Mouse (Mus musculus): ENCODE results near the gene Foxi1. TPM values are rescaled to one million over a fixed set of nuclear protein-coding genes. Genes with fewer than 3 reads are reported as not detected.

Gene Foxi1
- polyA plus RNA-seq, 1 experiment = not detected

DNA sequence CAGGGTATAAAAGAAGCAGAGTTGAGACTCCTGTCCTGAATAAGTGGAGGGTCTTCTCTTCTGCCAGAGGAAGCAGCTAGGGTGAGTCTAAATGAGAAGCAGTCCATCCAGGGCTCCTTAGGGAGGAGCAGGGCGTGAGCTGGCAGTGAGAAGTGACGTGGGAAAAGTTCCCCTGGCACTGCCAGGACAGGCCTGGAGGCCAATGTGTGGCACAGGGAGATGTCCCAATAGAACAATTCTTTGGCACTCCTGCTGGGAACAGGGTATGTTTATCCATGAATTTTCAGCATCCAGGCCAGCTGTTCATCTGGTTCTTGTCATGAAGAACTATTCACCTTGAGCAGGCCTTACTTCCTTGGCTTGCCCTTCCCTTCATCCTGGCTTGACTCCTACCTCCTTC is 29.1 kb downstream of the Foxi1 start:
- H3K4me3 ChIP-seq (replicated peaks; ENCODE audit: insufficient read depth, low read depth, low read length) = no peak overlapping the region
- no peaks in the 10 kb centered on the region for H3K4me1 ChIP-seq (ENCODE audit: control insufficient read depth, insufficient read depth, low read length)
- TF ChIP-seq POLR2A (IDR thresholded peaks at IDR 0.05; ENCODE audit: borderline replicate concordance, insufficient read depth, low read length) (no peak), CTCF (IDR thresholded peaks at IDR 0.05; ENCODE audit: borderline replicate concordance, insufficient read depth, low read depth, low read length) (no peak)
- no peaks in the 10 kb centered on the region for H3K27me3 ChIP-seq (ENCODE audit: control insufficient read depth, insufficient read depth, low read length)
- 50% methylated on average over 2 of the region's 2 CpGs for WGBS
- H3K27ac ChIP-seq (ENCODE audit: insufficient read depth, low read length) = no peak overlapping the region
- no peak for DNase-seq

GRCm38 (mm10) chr11:34176371-34176770 is 31.5 kb downstream of the Foxi1 start:
- 78% methylated on average over 1 of the region's 1 CpGs for WGBS
- DNase-seq = no peak

DNA sequence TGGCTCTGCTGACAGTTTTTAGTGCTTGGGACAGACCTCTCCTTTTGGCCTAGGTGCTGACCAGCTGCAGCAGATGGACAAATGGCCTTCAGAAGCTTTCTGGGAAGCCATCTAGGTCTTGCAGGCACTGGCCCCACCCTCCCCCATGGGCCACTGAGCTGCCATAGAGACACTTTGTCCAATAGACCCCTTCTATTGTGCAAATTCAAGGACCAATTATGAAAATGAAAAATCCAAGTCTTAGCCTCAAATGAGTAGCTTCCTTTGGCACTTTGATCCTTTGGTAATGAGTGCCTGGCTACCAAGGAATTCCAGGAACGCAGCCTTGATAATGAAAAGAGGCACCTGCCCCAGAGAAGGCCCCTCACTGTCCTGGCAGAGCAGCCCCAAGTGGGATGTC is 36.7 kb downstream of the Foxi1 start:
- Histone ChIP-seq H3K4me1 (ENCODE audit: control insufficient read depth, insufficient read depth, low read length) (no peaks in the 10 kb centered on the region), H3K27ac (ENCODE audit: insufficient read depth, low read length) (no peak overlapping the region), H3K27me3 (ENCODE audit: control insufficient read depth, insufficient read depth, low read length) (no peaks in the 10 kb centered on the region), H3K4me3 (replicated peaks; ENCODE audit: insufficient read depth, low read depth, low read length) (no peak overlapping the region)
- TF ChIP-seq CTCF (IDR thresholded peaks at IDR 0.05; ENCODE audit: borderline replicate concordance, insufficient read depth, low read depth, low read length) = no peak
- TF ChIP-seq POLR2A (IDR thresholded peaks at IDR 0.05; ENCODE audit: borderline replicate concordance, insufficient read depth, low read length) = no peak
- WGBS = 86% methylated on average over 1 of the region's 1 CpGs
- DNase-seq = no peak

More at GRCm38 (mm10) chr11:34176371-34176770, 31.5 kb downstream of the Foxi1 start:
- no peaks in the 10 kb centered on the region for H3K4me1 ChIP-seq (ENCODE audit: control insufficient read depth, insufficient read depth, low read length)
- no peak for TF ChIP-seq CTCF (IDR thresholded peaks at IDR 0.05; ENCODE audit: borderline replicate concordance, insufficient read depth, low read depth, low read length)
- TF ChIP-seq POLR2A (IDR thresholded peaks at IDR 0.05; ENCODE audit: borderline replicate concordance, insufficient read depth, low read length) = no peak
- H3K27me3 ChIP-seq (ENCODE audit: control insufficient read depth, insufficient read depth, low read length) = no peaks in the 10 kb centered on the region
- no peak overlapping the region for H3K4me3 ChIP-seq (replicated peaks; ENCODE audit: insufficient read depth, low read depth, low read length)
- no peak overlapping the region for H3K27ac ChIP-seq (ENCODE audit: insufficient read depth, low read length)

- DNase-seq = no peak
- 59% methylated on average over 5 of the region's 5 CpGs for WGBS
- Histone ChIP-seq H3K4me3 (replicated peaks; ENCODE audit: insufficient read depth, low read depth, low read length) (no peak overlapping the region), H3K27ac (ENCODE audit: insufficient read depth, low read length) (no peak overlapping the region), H3K4me1 (ENCODE audit: control insufficient read depth, insufficient read depth, low read length) (no peaks in the 10 kb centered on the region), H3K27me3 (ENCODE audit: control insufficient read depth, insufficient read depth, low read length) (no peaks in the 10 kb centered on the region)
- TF ChIP-seq POLR2A (IDR thresholded peaks at IDR 0.05; ENCODE audit: borderline replicate concordance, insufficient read depth, low read length) (no peak), CTCF (IDR thresholded peaks at IDR 0.05; ENCODE audit: borderline replicate concordance, insufficient read depth, low read depth, low read length) (no peak)
Observed at GRCm38 (mm10) chr11:34169464-34169894, 38.4 kb downstream of the Foxi1 start.

DNA sequence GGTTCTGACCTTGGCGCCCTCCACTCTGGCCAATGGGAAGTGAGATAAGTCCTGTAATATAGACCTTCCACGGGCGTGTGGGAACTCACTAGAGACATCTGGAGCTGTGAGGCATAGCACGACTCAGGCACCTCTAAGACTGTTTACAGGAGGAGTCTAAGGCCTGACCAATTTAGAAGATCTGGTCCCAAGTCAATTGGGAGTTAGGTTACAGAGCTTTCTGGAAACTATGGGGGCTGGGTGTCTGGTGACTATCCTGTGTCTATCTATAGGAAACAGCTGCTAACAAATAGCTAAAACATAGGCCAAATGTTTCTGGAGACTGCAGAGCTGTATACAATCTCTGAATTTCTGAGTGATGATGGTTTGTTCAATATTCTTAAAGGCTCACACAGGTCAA is 41.5 kb downstream of the Foxi1 start:
- DNase-seq = no peak
- H3K4me3 ChIP-seq (replicated peaks; ENCODE audit: insufficient read depth, low read depth, low read length) = no peak overlapping the region
- no peak for TF ChIP-seq POLR2A (IDR thresholded peaks at IDR 0.05; ENCODE audit: borderline replicate concordance, insufficient read depth, low read length)
- TF ChIP-seq CTCF (IDR thresholded peaks at IDR 0.05; ENCODE audit: borderline replicate concordance, insufficient read depth, low read depth, low read length) = no peak
- WGBS = 88% methylated on average over 4 of the region's 4 CpGs
- H3K4me1 ChIP-seq (ENCODE audit: control insufficient read depth, insufficient read depth, low read length) = no peaks in the 10 kb centered on the region
- no peaks in the 10 kb centered on the region for H3K27me3 ChIP-seq (ENCODE audit: control insufficient read depth, insufficient read depth, low read length)
- no peak overlapping the region for H3K27ac ChIP-seq (ENCODE audit: insufficient read depth, low read length)

DNA sequence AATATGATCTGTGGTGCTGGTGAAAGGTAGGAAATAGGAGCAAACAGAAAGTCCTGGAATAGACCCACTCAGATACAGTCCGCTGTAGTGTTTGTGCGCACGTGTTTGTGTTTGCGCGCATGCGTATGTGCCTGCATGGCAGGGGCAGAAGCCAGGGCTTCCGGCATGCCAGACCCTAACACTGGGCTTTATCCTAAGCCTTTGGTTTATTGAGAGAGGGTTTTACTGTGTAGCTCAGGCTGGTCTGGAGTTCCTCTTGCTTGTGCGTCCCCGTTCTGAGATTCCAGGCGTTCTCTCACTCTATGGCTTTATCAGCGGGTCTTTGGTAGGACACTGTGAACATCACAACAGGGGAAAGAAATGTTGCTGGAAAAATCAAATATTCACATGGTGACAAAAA is 42.6 kb downstream of the Foxi1 start:
- H3K4me3 ChIP-seq (replicated peaks; ENCODE audit: insufficient read depth, low read depth, low read length) = no peak overlapping the region
- TF ChIP-seq CTCF (IDR thresholded peaks at IDR 0.05; ENCODE audit: borderline replicate concordance, insufficient read depth, low read depth, low read length) = no peak
- no peak for TF ChIP-seq POLR2A (IDR thresholded peaks at IDR 0.05; ENCODE audit: borderline replicate concordance, insufficient read depth, low read length)
- no peak for DNase-seq
- H3K27ac ChIP-seq (ENCODE audit: insufficient read depth, low read length) = no peak overlapping the region
- WGBS = 97% methylated on average over 11 of the region's 11 CpGs
- no peaks in the 10 kb centered on the region for H3K4me1 ChIP-seq (ENCODE audit: control insufficient read depth, insufficient read depth, low read length)
- H3K27me3 ChIP-seq (ENCODE audit: control insufficient read depth, insufficient read depth, low read length) = no peaks in the 10 kb centered on the region

DNA sequence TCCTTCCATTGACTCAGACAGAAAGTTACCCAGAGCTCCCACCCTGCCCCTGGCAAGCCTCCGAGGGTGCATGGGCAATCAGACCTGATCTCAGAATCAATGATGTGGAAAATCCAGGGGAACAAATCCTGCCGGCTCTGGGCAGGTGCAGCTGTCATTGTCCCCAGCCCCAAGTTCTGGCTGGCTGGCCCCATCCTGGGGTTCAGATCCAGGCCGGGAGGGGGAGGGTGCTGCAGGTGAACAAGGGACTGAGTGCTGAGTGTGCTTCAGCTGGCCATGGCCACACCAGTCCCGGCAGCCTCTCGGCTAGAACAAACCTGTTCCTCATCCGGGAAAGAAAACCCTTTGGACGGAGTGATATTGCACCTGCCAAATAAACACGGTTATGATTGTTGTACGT is 49.0 kb downstream of the Foxi1 start:
- 71% methylated on average over 9 of the region's 9 CpGs for WGBS
- TF ChIP-seq CTCF (IDR thresholded peaks at IDR 0.05; ENCODE audit: borderline replicate concordance, insufficient read depth, low read depth, low read length) = no peak
- TF ChIP-seq POLR2A (IDR thresholded peaks at IDR 0.05; ENCODE audit: borderline replicate concordance, insufficient read depth, low read length) = no peak
- Histone ChIP-seq H3K27ac (ENCODE audit: insufficient read depth, low read length) (no peak overlapping the region), H3K4me3 (replicated peaks; ENCODE audit: insufficient read depth, low read depth, low read length) (no peak overlapping the region), H3K27me3 (ENCODE audit: control insufficient read depth, insufficient read depth, low read length) (no peaks in the 10 kb centered on the region), H3K4me1 (ENCODE audit: control insufficient read depth, insufficient read depth, low read length) (peaks cover 7% of the 10 kb centered on the region)
- no peak for DNase-seq

DNA sequence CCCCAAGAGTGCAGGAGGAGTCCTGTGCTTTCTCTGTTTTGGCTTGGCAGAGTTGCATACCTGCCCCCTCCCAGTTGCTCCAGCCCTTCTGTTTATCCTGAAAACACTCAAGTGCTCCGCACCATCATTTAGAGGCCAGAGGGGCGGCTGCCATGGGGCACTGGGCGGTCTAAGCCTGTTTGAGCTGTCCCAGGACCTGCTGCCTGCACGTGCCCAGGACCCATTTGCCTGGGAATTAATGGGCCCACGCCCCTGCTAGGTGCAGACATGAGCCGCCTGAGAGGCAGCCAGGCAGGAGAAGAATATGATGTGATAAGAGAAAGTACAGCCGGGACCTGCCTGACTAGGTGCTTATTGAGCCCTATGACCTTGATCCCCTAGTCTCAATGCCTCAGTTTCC is 52.7 kb downstream of the Foxi1 start:
- no peak for DNase-seq
- H3K27ac ChIP-seq (ENCODE audit: insufficient read depth, low read length) = no peak overlapping the region
- peaks cover 19% of the 10 kb centered on the region for H3K4me1 ChIP-seq (ENCODE audit: control insufficient read depth, insufficient read depth, low read length)
- 88% methylated on average over 7 of the region's 7 CpGs for WGBS
- no peak overlapping the region for H3K4me3 ChIP-seq (replicated peaks; ENCODE audit: insufficient read depth, low read depth, low read length)
- no peaks in the 10 kb centered on the region for H3K27me3 ChIP-seq (ENCODE audit: control insufficient read depth, insufficient read depth, low read length)
- TF ChIP-seq CTCF (IDR thresholded peaks at IDR 0.05; ENCODE audit: borderline replicate concordance, insufficient read depth, low read depth, low read length) (no peak), POLR2A (IDR thresholded peaks at IDR 0.05; ENCODE audit: borderline replicate concordance, insufficient read depth, low read length) (no peak)

Other genes starting within 250 kb of the Foxi1 start
- 0.52 and 0.62 TPM in 2 replicates for gene Kcnmb1, start 245.1 kb downstream of the Foxi1 start, polyA plus RNA-seq (2012; rRNA removed)
- gene Kcnip1, start 214.9 kb downstream of the Foxi1 start, polyA plus RNA-seq (2012; rRNA removed) = 78.8 and 84.2 TPM in 2 replicates
- 1.1 and 1.2 TPM in 2 replicates for gene Lcp2, start 161.2 kb downstream of the Foxi1 start, polyA plus RNA-seq (2012; rRNA removed)
- gene 4930469K13Rik, start 109.5 kb downstream of the Foxi1 start, polyA plus RNA-seq (2012; rRNA removed) = not detected in 2 replicates
- gene Fam196b, start 106.7 kb upstream of the Foxi1 start, polyA plus RNA-seq (2012; rRNA removed) = 4.1 and 4.6 TPM in 2 replicates

All from cerebellum, adult 2 months (tissue).